Mouse (Mus musculus) lung, embryonic 14.5 days (tissue): ENCODE results near the gene Sowaha. TPM values are rescaled to one million over a fixed set of nuclear protein-coding genes. Genes with fewer than 3 reads are reported as not detected.

Experiments
- ATAC-seq: fragments of 200-750 bp; cut with Nextera tagmentation; 2 replicates; pipeline ENCODE4 v1.8.0; 2017; ENCODE audit warnings: mild to moderate bottlenecking, moderate TSS enrichment, moderate library complexity; ENCODE audit not compliant: insufficient read depth
- DNase-seq: peaks from one replicate; pipeline ENCODE4 v3.0.0-alpha.2; 2015
- H3K27ac ChIP-seq: fragments of 300-500 bp; sonication (generic); 2 replicates; pipeline ENCODE4 v1.5.1; 2014; ENCODE audit warnings: low read depth, mild to moderate bottlenecking, moderate library complexity
- H3K27me3 ChIP-seq: fragments of 300-500 bp; sonication (generic); 2 replicates; pipeline ENCODE4 v1.6.1; 2014; ENCODE audit warnings: low read length, control low read depth; ENCODE audit not compliant: insufficient read depth
- H3K36me3 ChIP-seq: fragments of 300-500 bp; sonication (generic); 2 replicates; pipeline ENCODE4 v1.6.1; 2014; ENCODE audit warnings: control low read depth; ENCODE audit not compliant: insufficient read depth
- H3K4me1 ChIP-seq: fragments of 300-500 bp; sonication (generic); 2 replicates; pipeline ENCODE4 v1.6.1; 2014; ENCODE audit warnings: antibody characterized with exemption, control low read depth; ENCODE audit not compliant: insufficient read depth
- H3K4me2 ChIP-seq: fragments of 300-500 bp; sonication (generic); 2 replicates; pipeline ENCODE4 v1.6.1; 2014; ENCODE audit warnings: mild to moderate bottlenecking
- H3K4me3 ChIP-seq: fragments of 300-500 bp; sonication (generic); 2 replicates; pipeline ENCODE4 v1.5.1; 2014; ENCODE audit warnings: low read depth, low read length
- H3K9ac ChIP-seq: fragments of 300-500 bp; sonication (generic); 2 replicates; pipeline ENCODE4 v1.6.1; 2014
- H3K9me3 ChIP-seq: fragments of 300-500 bp; sonication (generic); 2 replicates; pipeline ENCODE4 v1.6.1; 2016; ENCODE audit warnings: low read depth, low read length, control low read depth
- CTCF ChIP-seq: IDR thresholded peaks from 2 replicates; pipeline ENCODE4 v1.5.1; 2016; ENCODE audit warnings: antibody characterized with exemption, low read depth
- WGBS: fragments of 180-500 bp; shearing (Covaris S2); extraction: QIAGEN DNeasy Blood & Tissue Kit; methylation state at CpG from one replicate; pipeline ENCODE4 v1.1.7; 2014; 5-methylcytosine and 5-hydroxymethylcytosine counted together
- polyA plus RNA-seq: library from polyadenylated mRNA; unstranded; fragments of >200 nt; fragmentation: Nextera tagmentation; extraction: Ambion mirVana; gene quantifications from 2 replicates; pipeline ENCODE4 v1.2.1, GENCODE M21; 2014

The Sowaha gene
- polyA plus RNA-seq, 1 experiment from 2014 or later: 0.17 TPM

GRCm38 (mm10) chr11:53522362-53522761 is 42.3 kb upstream of the Sowaha start:
- no peak overlapping the region; the same call in 1 of the 2 replicates for H3K4me2 ChIP-seq
- H3K9ac ChIP-seq: no peak overlapping the region
- H3K9me3 ChIP-seq: no peaks in the 10 kb centered on the region
- H3K27ac ChIP-seq: no peak overlapping the region
- peaks cover 23% of the 10 kb centered on the region for H3K4me1 ChIP-seq
- ATAC-seq (no peak), DNase-seq (no peak)
- no peak for TF ChIP-seq CTCF
- H3K36me3 ChIP-seq: no peaks in the 10 kb centered on the region
- H3K27me3 ChIP-seq: no peaks in the 10 kb centered on the region
- H3K4me3 ChIP-seq: no peak overlapping the region
- 88% methylated on average over 3 of the region's 3 CpGs for WGBS

DNA sequence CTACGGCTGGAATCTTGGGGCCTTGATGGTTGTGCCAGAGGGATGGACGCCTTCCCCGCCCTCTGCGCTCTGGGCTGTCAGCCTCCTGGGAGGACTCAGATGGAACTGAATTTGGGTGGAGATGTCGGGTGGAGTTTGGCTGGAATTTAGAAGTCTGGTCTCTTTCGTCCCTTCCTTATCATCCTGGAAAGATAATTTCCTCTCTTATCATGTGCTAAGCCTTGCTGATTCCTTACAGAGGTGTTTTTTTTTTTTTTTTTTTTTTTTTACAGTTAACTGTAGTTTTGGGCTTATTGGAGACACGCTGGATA is 41.7 kb upstream of the Sowaha start:
- Histone ChIP-seq H3K27me3 (no peaks in the 10 kb centered on the region), H3K4me2 (peak overlapping the region; percentile 87), H3K4me3 (peak overlapping the region; percentile 78; the same call in 1 of the 2 replicates), H3K9me3 (no peaks in the 10 kb centered on the region), H3K4me1 (peaks cover 25% of the 10 kb centered on the region), H3K27ac (0 out of 2 replicates have a peak overlapping the region, but pooled peaks have one; percentile 52), H3K9ac (peak overlapping the region; percentile 14; the same call in 1 of the 2 replicates), H3K36me3 (no peaks in the 10 kb centered on the region)
- no peak for ATAC-seq
- no peak for TF ChIP-seq CTCF
- WGBS: 68% methylated on average over 7 of the region's 7 CpGs
- no peak for DNase-seq

DNA sequence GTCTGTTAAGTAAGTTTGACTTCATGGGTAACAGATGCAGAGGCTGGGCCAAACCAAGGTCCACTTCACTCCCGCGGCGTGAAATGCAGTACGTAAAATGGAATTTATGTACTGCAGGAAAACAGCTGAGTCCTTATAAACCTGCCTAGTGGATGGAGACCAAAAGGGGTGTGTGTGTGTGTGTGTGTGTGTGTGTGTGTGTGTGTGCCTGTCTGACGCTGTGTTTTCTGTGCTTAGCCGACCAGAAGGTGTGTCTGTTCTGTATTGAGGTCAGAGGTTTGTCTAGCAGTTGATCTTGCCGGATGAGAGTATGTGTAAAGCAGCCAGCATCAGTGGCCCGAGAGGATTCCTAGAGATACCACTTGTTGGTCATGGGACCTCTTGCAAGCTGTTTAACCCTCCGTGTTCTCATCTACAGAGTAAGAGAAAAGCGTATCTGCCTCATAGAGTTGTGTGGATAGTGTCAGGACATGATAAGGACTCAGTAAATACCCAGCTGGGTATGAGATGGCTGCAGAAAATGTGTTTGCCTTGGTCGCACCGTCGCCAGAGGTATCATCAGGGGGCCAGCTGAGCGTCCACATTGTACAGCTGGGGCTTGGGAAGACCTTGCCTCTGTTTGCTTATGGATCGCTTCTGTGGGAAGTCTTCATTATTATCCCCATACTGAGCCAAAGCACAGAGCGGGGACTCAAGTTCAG is 41.2 kb upstream of the Sowaha start:
- H3K4me2 ChIP-seq: peak overlapping the region; percentile 87
- H3K4me3 ChIP-seq: peak overlapping the region; percentile 78
- peak overlapping the region; percentile 52; the same call in 1 of the 2 replicates for H3K27ac ChIP-seq
- WGBS: 30% methylated on average over 16 of the region's 16 CpGs
- DNase-seq: no peak
- H3K27me3 ChIP-seq: no peaks in the 10 kb centered on the region
- no peaks in the 10 kb centered on the region for H3K9me3 ChIP-seq
- H3K36me3 ChIP-seq: no peaks in the 10 kb centered on the region
- ATAC-seq: no peak
- TF ChIP-seq CTCF: no peak
- H3K9ac ChIP-seq: peak overlapping the region; percentile 85
- peaks cover 27% of the 10 kb centered on the region for H3K4me1 ChIP-seq

DNA sequence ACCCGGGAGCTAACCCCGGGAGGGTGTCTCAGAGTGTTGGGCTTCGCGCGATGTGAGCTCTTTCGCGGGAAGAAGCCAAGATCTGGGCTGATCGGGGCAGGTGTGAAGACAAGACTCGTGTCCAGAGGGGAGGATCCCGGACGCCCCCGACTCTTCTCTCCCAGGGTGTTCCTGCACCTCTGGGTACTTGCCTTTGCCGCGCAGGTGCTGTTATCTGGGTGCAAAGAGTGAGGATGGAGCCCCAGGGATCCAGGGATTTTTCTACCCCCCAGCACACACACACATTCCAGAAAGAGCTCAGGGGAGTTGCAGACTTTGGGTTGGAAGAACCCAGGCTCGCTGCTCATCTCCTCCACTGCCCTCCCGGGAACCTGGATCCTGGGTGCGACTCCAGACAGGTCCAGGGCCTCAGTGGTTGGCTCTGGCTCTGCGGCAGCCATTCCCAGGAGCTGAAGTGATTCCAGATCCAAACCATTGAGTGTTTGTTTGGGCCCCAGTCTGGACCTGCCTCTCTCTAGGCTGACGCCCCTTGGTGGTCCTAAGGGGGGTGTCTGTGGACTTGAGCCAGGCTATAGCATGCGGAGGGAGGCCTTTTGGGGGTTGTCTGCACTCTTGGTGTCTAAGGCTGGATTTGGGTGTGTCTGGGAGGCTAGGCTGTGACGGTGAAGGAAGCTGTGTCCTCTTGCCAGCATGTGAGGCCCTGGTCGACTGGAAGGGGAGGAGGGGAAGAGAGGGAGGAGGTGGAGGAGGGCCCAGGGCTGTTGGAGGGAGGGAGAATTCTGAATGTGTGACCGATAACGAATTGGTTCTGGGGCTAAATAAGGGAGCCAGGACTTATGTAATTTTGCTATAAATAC is 40.3 kb upstream of the Sowaha start:
- Histone ChIP-seq H3K9ac (peak overlapping the region; percentile 85), H3K4me3 (peak overlapping the region; percentile 78), H3K36me3 (no peaks in the 10 kb centered on the region), H3K27me3 (no peaks in the 10 kb centered on the region), H3K9me3 (no peaks in the 10 kb centered on the region), H3K4me2 (peak overlapping the region; percentile 87), H3K27ac (peak overlapping the region; percentile 84), H3K4me1 (peaks cover 27% of the 10 kb centered on the region)
- no peak for TF ChIP-seq CTCF
- DNase-seq (peak; percentile 75), ATAC-seq (peak; percentile 62)
- 2% methylated on average over 24 of the region's 24 CpGs for WGBS

DNA sequence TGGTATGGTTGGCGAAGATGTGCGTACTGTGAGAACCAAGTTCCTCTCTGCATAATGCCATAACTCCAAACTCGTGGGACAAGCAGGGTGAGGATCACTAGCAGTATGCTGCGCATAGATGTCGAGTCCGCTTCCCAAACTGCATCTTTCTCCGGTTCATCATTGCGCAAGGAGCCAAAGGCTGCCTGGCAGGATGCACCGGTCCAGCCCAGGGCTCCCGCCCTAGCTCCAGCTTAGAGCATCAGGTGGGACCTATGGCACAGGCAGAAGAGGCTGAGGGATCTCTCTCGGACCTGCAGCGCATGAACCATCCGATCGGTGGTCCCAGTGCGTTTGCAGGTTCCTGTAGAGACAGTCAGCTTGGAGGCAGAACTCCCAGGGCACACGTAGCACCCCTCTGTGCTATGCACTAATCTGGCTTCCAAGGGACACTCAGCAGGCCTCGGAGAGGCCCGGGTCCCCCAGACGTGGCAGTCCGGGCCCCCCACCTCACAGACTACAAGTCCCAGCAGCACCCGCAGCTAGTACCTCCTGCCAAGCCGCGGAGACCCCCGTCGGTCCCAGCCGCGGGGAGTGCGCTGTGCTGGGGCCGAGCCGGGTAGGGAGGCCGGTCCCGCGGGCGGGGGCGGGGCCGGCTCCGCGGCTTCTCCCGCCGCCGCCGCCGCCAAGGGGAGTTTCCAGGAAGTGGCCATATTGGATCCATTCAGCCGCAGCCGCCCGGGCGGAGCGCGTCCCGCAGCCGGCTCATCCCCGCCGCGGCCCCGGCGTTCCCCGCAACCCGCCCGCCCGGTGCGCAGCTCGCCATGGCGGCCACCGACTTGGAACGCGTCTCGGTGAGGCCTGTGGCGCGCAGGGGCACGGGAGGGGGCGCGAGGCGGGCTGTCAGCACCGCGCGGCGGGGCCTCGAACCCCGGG is 39.4 kb upstream of the Sowaha start, which contains the start of gene Sept8:
Gene Sept8 (plus strand): TSS at position 51 of the 915 bp plus-strand sequence.
- Histone ChIP-seq H3K9ac (peak within 1 kb of the TSS; percentile 85), H3K27me3 (no peaks in the 10 kb centered on the region), H3K4me1 (peaks cover 27% of the 10 kb centered on the region), H3K4me2 (peak within 1 kb of the TSS; percentile 87), H3K4me3 (peak within 1 kb of the TSS; percentile 78), H3K9me3 (no peaks in the 10 kb centered on the region), H3K27ac (peak within 1 kb of the TSS; percentile 84), H3K36me3 (no peaks in the 10 kb centered on the region)
- WGBS: 4% methylated on average over 78 of the region's 79 CpGs
- DNase-seq (peak; percentile 82), ATAC-seq (peak; percentile 81)
- no peak for TF ChIP-seq CTCF

GRCm38 (mm10) chr11:53518759-53519158 is 38.7 kb upstream of the Sowaha start:
- H3K4me2 ChIP-seq: peak overlapping the region; percentile 87
- DNase-seq (no peak), ATAC-seq (no peak)
- H3K9ac ChIP-seq: no peak overlapping the region
- no peak for TF ChIP-seq CTCF
- no peak overlapping the region for H3K27ac ChIP-seq
- H3K4me1 ChIP-seq: peaks cover 27% of the 10 kb centered on the region
- H3K4me3 ChIP-seq: no peak overlapping the region
- no peaks in the 10 kb centered on the region for H3K9me3 ChIP-seq
- H3K36me3 ChIP-seq: no peaks in the 10 kb centered on the region
- H3K27me3 ChIP-seq: no peaks in the 10 kb centered on the region
- WGBS: 36% methylated on average over 5 of the region's 5 CpGs
